Mouse (Mus musculus) gastrocnemius, postnatal 14 days (tissue): ENCODE measurements around the gene Cmc4. TPM values are rescaled to one million over a fixed set of nuclear protein-coding genes. Genes with fewer than 3 reads are reported as not detected.

Source experiments
- DNase-seq: peaks from one replicate; pipeline ENCODE4 v3.0.0; 2021; ENCODE audit warnings: mixed read lengths
- intact Hi-C: fragments of 180-260 bp; cut with DNase I; formaldehyde crosslinking; loops from one replicate; pipeline ENCODE4 v1.15.1; 2025; ENCODE audit warnings: low total_unique reads
- long read RNA-seq, 2 experiments: library from polyadenylated mRNA; stranded (forward); transcript quantifications; one replicate each; pipeline ENCODE4 v2.0.0; 2021
- total RNA-seq, 2 experiments: library from RNA; stranded (reverse); gene quantifications; 2 replicates each; pipeline ENCODE4 v1.2.3; 2021

The Cmc4 gene
- total RNA-seq: 1 to 10 TPM; 2.8 to 4.6 TPM
- long read RNA-seq, experiment 1, partial matches to known transcripts: 0 of 2 reads
- long read RNA-seq, experiment 1, other reads (novel, unspliced or antisense): 1 of 2 reads
- long read RNA-seq, experiment 2, partial matches to known transcripts: 0 of 2 reads
- long read RNA-seq, experiment 2, other reads (novel, unspliced or antisense): 0 of 2 reads

DNA sequence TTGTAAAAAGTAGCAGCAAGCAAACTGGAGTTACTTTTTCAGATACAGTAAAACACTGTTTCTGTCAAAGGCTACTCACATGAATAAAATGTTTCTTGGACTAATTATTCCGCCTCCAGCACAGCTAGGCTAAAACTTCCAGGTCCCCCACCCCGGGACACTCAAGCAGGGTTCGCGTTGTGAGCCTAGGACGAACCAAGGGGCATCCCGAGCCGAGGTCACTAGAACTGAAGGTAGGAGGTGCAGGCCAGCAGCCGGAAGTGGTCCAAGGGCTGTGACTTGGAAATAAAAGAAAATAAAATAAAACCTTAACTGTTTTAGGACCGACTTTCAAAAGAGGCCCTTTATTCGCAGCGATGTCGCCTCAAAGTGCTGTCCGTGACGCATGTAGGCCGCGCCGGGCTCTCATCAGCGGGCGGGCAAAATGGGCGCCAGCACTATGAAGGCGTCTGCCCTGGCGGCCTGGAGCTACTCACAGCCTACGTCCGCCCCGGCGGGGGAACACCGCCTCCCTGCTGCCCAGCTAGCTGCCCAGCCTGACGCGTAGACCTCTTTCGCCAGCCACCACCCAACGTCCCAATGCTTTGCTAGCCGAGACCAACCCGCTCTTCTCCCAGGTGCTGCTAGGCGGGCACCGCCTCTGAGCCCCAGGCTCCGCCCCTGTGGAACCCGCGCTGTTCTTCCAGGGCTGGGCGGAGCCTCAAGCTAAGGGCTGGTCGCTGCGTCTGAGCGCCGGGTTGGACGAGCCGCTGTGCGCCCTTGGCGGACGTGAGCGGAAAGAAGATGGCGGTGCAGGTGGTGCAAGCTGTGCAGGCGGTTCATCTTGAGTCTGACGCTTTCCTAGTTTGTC is at the start of gene Cmc4, which contains the start of the genes Mtcp1 and Brcc3:
Cmc4 (minus strand) TSS at position 649 of the 850 bp plus-strand sequence.
Mtcp1 (minus strand) TSS at position 653 of the 850 bp plus-strand sequence.
Brcc3 (plus strand) TSS at position 693 of the 850 bp plus-strand sequence.
- peak; percentile 87 for DNase-seq
- intact Hi-C loops: no loop called here

DNA sequence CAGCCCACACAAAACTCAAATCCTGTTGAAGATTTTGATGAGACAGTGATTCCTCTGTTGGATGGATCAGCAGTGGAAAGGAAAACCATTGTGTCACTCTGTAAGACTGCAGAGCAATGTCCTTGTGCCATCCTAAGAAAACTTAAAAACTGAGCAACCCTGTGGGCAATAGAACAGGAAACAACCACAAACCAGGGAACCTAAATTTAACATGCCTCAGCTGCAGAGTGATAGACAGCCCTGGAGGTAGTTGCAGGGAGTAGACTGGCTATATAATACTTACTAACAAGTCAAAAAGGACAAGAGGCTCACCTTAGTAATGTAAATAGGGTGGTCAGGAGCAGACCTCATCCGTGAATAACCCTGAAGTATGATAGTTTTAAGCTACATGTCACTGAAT is 38.2 kb upstream of the Cmc4 start:
- DNase-seq: no peak
- intact Hi-C loops: no loop called here

DNA sequence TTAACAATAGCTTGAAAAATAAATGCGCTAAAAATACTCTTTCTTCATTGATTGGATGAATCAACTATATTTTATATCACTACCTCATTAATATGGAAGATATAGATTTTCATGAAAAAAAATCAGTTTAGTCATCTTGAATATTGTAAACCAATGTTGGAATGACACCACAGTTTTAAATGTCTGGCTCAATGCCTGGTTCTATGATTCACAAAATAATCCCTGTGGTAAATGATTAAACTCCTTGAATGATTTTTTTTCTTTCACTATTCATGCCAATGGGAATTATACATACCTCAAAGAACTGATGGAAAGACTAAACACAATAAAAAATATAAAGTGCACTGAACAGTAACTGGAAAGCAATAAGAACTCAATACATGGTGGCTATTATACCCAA is 6.7 kb downstream of the Cmc4 start:
- intact Hi-C loops: no loop called here
- no peak for DNase-seq

DNA sequence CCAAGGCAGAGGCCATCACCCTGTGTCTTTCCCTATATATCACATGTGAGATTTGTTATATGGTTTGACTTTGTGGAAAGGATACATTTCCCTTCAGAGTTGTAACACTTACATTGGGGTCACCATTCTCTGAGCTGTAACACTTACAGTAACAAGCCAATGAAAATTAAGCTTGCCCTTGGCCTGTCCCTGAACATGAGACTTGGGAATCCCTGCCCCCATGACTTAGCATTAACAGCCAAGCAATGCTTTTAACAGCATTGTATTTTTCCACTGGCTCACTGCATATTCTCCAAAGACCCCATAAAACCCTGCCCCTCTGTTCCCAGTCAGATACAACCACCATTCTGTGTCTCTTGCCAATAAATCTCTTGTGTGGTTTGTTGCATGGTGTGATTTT is 13.0 kb downstream of the Cmc4 start:
- intact Hi-C loops: no loop called here
- no peak for DNase-seq

DNA sequence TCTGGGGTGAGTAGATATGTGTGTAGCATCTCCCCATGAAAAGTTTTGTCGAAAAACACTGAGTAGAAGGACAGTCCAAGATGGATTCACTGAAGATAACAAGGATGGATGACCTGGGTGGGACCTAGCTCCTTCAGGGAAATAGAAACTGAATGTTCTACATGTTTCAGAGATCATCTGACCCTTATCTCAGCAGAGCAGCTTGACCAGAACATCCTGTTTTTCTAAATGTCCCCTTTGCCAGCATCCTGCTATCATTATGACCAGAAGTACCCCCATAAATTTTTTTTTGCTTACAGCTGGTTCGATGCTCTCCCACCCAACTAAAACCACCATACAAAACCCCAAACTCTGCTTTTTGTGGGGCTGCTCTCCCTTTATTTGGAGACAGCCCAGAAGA is 13.7 kb downstream of the Cmc4 start:
- intact Hi-C loops: no loop called here
- no peak for DNase-seq

DNA sequence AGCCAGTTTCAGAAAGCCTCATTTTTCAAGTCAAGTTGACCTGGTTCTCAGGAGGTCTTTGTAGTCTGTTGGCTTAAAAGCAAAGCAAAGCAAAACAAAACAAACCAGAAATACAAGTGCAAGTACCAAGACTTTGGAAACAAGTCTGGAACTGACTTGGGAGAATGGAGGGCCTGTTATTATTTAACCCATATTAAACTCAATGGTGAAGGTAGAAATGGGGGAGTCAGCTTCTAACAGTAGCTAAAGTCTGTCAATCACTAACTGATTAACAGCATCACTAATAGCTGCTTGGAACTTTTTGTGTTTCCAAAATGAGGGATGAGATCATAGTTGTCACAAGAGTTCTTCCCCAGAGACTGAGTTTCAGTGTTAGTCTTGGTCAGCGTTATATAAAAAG is 16.9 kb downstream of the Cmc4 start:
- no peak for DNase-seq
- intact Hi-C loops: no loop called here

DNA sequence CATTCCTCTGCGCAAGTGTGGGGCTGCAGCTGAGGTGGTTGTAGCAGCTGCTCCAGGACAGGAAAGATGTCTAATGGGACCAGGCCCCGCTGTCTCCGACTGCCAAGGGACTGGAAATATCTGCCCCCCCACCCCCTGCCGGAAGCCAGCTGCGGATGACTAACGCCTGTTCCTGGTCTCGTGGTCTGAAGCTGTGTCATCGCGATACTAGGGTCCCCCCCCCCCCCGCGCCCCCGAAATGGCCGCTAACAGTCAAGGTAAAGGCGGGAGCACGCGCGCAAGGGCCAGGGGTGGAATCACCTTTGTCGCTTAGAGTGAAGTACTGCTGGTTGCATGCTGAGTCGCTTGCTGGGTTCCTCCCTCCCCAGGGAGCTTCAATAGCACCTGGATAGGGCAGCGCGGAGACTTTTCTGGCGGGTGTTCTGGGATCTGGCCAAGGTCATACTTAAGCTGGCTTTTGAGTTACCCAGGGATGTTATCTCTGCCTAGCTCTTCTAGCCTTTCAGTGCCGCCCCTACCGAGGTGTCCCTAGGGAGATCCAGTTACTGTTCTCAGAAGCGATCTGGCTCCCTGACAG is 34.1 kb downstream of the Cmc4 start, which contains the start of the genes Fundc2 and F8:
Fundc2 (plus strand) TSS at position 205 of the 577 bp plus-strand sequence.
F8 (minus strand) TSS at position 421 of the 577 bp plus-strand sequence.
- peak; percentile 76 for DNase-seq
- intact Hi-C loops: no loop called here

DNA sequence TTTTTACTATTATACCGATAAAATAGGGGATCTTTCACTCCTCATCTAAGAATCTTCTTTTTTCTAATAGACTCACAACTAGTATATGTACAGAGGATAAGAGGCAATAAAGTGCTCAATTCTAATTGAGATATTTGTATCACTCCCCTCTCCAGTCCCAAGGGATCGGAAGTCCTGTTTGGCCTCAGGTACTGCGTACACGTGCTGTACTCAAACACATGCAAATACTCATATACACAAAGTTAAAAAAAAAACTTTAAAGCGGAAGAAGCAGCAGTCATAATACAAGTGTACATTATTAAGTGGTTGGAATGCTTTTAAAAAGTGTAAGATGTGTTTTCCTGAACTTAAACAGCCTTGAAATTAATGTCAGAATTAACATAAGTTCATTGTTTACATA is 34.7 kb downstream of the Cmc4 start:
- intact Hi-C loops: no loop called here
- DNase-seq: no peak

DNA sequence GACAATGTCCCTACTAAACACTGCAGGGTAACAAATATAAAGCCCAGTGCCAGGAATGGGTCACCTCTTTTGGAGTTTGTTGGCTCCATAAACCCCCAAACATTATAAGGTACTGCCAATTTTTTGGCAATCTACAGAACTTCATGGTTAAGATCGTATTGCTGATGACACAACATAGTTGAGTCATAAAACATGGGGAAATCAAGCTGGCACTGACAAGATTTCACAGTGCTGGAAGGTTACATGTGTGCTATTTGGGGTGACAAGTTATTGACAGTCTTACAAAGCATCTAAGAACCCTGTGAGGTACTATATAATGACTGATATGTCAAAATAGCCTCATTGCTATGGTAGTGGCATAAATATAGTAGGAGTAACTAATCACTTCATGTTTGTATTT is 35.2 kb downstream of the Cmc4 start:
- no peak for DNase-seq
- intact Hi-C loops: no loop called here

DNA sequence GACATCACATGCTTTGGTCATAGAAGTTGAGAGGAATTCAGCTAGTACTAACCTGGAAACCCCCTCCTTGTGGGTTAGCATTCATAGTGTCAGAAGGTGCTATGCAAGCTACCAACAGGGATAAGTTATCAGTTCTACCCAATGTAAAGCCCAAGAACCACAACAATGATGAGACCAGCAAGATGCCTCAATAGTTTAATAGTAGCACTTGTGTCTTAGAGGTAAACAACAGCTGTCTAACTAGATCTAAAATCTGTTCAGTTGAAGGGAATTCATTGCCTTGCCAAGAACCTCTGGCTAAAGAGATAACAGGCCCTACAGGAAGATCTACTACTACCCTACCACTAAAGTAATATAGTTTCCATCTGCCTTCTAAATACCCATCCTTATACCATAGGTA is 39.6 kb downstream of the Cmc4 start:
- intact Hi-C loops: no loop called here

DNA sequence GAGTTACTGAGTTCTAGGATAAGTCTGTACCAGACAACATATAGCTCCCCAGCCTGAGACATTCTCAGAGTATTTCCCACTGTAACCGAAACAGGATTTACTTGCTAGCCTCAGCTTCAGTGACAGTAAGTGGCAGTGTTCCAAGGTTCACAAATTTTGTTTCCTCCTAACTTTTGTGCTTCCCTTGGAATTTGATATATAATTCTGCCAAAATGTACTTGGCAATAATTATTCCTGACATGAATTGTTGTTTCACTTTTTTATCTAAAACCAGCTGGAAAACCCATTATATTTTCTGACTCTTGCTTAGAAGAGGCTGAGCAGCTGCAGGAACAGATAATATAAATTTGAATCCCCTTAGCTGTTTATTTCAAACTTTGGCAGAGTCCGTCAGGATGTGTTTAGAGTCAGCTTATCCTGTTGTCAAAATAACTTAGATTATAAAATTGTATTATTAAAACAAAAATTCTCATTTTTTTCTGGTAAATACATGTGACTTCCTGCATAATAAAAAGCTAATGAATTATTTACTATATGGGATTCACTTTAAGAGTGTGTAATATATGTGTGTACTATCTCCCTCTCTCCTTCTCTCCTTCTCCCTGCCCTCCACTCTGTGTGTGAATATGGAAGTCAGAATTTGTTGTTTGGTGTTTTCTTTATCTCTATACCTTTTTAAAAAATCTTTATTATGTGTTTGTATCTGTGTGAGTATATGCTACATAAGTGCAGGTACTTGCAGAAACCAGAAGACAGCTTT is 43.5 kb downstream of the Cmc4 start:
- DNase-seq: no peak
- intact Hi-C loops: no loop called here

More for the DNA sequence above, 39.6 kb downstream of the Cmc4 start:
- DNase-seq: no peak

DNA sequence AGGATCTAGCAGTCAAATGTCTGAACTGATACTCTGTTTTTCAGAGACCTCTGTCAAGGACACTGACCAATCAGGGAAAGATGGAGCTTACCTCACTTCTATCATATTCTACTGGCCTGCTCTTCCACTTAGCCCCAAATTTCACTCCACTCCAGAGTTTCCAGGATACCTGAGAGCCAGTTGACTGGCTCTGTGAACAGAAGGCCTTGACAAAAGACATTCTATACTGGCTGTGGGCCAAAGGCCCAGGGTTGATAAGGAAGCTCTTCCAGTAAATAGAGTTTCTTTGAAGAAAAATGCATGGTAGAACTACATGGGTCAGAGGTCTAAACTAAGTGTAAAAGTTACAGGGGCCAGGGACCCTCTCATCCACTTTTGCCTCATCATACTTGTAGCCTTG is 46.2 kb downstream of the Cmc4 start:
- intact Hi-C loops: no loop called here
- no peak for DNase-seq

Other genes starting within 250 kb of the Cmc4 start
- gene Fundc2, start 34.2 kb downstream of the Cmc4 start, total RNA-seq: 100 to 1,000 TPM; 151 to 161 TPM
- under 1 TPM; 0.39 to 0.89 TPM for gene F8, start 34.0 kb downstream of the Cmc4 start, total RNA-seq
- 1 to 10 TPM; 1.5 to 3.3 TPM for gene Mtcp1, start within 50 bp of the Cmc4 start, total RNA-seq
- gene Brcc3, start within 50 bp of the Cmc4 start, total RNA-seq: 10 to 100 TPM; 14.8 to 17.0 TPM
- gene Vbp1, start 97.7 kb upstream of the Cmc4 start, total RNA-seq: 10 to 100 TPM; 40.1 to 46.2 TPM
- gene Rab39b, start 161.6 kb upstream of the Cmc4 start, total RNA-seq: under 1 TPM; 0.16 TPM